Mouse (Mus musculus) gastrocnemius, adult 2 months (tissue): Measurements from ENCODE around the gene Olfr215. TPM values are rescaled to one million over a fixed set of nuclear protein-coding genes. Genes with fewer than 3 reads are reported as not detected.
"Not testable (repeated sequence)": the region's sequence is repeated elsewhere in the genome, so short reads cannot be mapped to it uniquely, and the experiment has no call there.

Experiments used
- DNase-seq: peaks from one replicate; pipeline ENCODE4 v3.0.0; 2022
- H3K27ac ChIP-seq: fragments of 200-600 bp; 2 replicates; pipeline ENCODE4 v1.8.1; 2022; ENCODE audit warnings: mild to moderate bottlenecking
- H3K4me3 ChIP-seq: fragments of 200-600 bp; 2 replicates; pipeline ENCODE4 v1.8.1; 2022; ENCODE audit warnings: mild to moderate bottlenecking, moderate library complexity
- CTCF ChIP-seq: fragments of 200-600 bp; IDR thresholded peaks from 2 replicates; pipeline ENCODE4 v1.8.1; 2022; ENCODE audit warnings: antibody characterized with exemption, mild to moderate bottlenecking, moderate library complexity
- intact Hi-C: fragments of 180-260 bp; cut with DNase I; formaldehyde crosslinking; loops from one replicate; pipeline ENCODE4 v1.15.1; 2025
- long read RNA-seq, 2 experiments: library from polyadenylated mRNA; stranded (forward); transcript quantifications; one replicate each; pipeline ENCODE4 v2.0.0; 2021
- total RNA-seq, 2 experiments: library from RNA; stranded (reverse); gene quantifications; 2 replicates each; pipeline ENCODE4 v1.2.3; 2021

The Olfr215 gene
- total RNA-seq: not detected
- long read RNA-seq, experiment 1: 0 reads
- long read RNA-seq, experiment 2: 0 reads

- Histone ChIP-seq H3K27ac (no peak within 1 kb of the TSS), H3K4me3 (no peak within 1 kb of the TSS)
- no peak for DNase-seq
- intact Hi-C loops: no loop called here
- no peak for TF ChIP-seq CTCF
These were observed at the start of gene Olfr215 for GRCm38 (mm10) chr6:116584095-116584494. TSS of gene Olfr215 (minus strand) at chr6:116584195.

GRCm38 (mm10) chr6:116632129-116632528 lies 48.1 kb upstream of the Olfr215 start:
- H3K4me3 ChIP-seq: no peak overlapping the region
- H3K27ac ChIP-seq: no peak overlapping the region
- DNase-seq: peak; percentile 83
- intact Hi-C loops: loop anchor here (5.0 kb wide), 1 partner anchor 1930 kb away; the partner anchor contains the start of gene Ankrd26
- peak; percentile 94 for TF ChIP-seq CTCF

- intact Hi-C loops: loop anchor here (5.0 kb wide), 1 partner anchor 1933 kb away; the partner anchor contains the start of gene Ankrd26
- Histone ChIP-seq H3K27ac (no peak overlapping the region), H3K4me3 (no peak overlapping the region)
- TF ChIP-seq CTCF: no peak
- DNase-seq: no peak
These were observed 45.8 kb upstream of the Olfr215 start for GRCm38 (mm10) chr6:116629766-116630165.

GRCm38 (mm10) chr6:116628539-116629171 lies 44.7 kb upstream of the Olfr215 start, which contains the start of gene Zfp422:
TSS of gene Zfp422 (minus strand) at chr6:116628999.
- intact Hi-C loops: no loop called here

GRCm38 (mm10) chr6:116628095-116628494 lies 44.1 kb upstream of the Olfr215 start:
- Histone ChIP-seq H3K4me3 (peak overlapping the region; percentile 93), H3K27ac (peak overlapping the region; percentile 88)
- DNase-seq: no peak
- no peak for TF ChIP-seq CTCF
- intact Hi-C loops: no loop called here

More at GRCm38 (mm10) chr6:116628539-116629171, 44.7 kb upstream of the Olfr215 start, which contains the start of gene Zfp422:
- Histone ChIP-seq H3K4me3 (peak within 1 kb of the TSS; percentile 93), H3K27ac (peak within 1 kb of the TSS; percentile 88)
- peak; percentile 77 for DNase-seq
- TF ChIP-seq CTCF: no peak

- H3K4me3 ChIP-seq, DNase-seq, H3K27ac ChIP-seq, intact Hi-C loops: not testable (repeated sequence)
These were observed 42.4 kb upstream of the Olfr215 start for GRCm38 (mm10) chr6:116626417-116626816.

GRCm38 (mm10) chr6:116621318-116622023 lies 37.5 kb upstream of the Olfr215 start:
- no peak for TF ChIP-seq CTCF
- intact Hi-C loops: no loop called here
- DNase-seq: no peak
- H3K27ac ChIP-seq: no peak overlapping the region; the same call in 1 of the 2 replicates
- H3K4me3 ChIP-seq: no peak overlapping the region

GRCm38 (mm10) chr6:116618073-116618472 lies 34.1 kb upstream of the Olfr215 start:
- TF ChIP-seq CTCF: peak; percentile 25; the same call in 1 of the 2 replicates
- intact Hi-C loops: no loop called here
- DNase-seq: no peak
- Histone ChIP-seq H3K4me3 (no peak overlapping the region), H3K27ac (no peak overlapping the region)

- intact Hi-C loops: no loop called here
- no peak for DNase-seq
- Histone ChIP-seq H3K4me3 (no peak overlapping the region), H3K27ac (no peak overlapping the region)
- TF ChIP-seq CTCF: no peak
These were observed 31.7 kb upstream of the Olfr215 start for GRCm38 (mm10) chr6:116615719-116616118.

- intact Hi-C loops: no loop called here
- TF ChIP-seq CTCF: no peak; the same call in 1 of the 2 replicates
- no peak for DNase-seq
These were observed 23.2 kb upstream of the Olfr215 start for GRCm38 (mm10) chr6:116607230-116607629.

GRCm38 (mm10) chr6:116600969-116601368 lies 17.0 kb upstream of the Olfr215 start:
- H3K4me3 ChIP-seq, DNase-seq, H3K27ac ChIP-seq, intact Hi-C loops: not testable (repeated sequence)

More at GRCm38 (mm10) chr6:116607230-116607629, 23.2 kb upstream of the Olfr215 start:
- no peak overlapping the region for H3K4me3 ChIP-seq
- H3K27ac ChIP-seq: no peak overlapping the region

- TF ChIP-seq CTCF: peak; percentile 53
- Histone ChIP-seq H3K27ac (no peak overlapping the region), H3K4me3 (no peak overlapping the region)
- intact Hi-C loops: no loop called here
- DNase-seq: no peak
These were observed 14.2 kb downstream of the Olfr215 start for GRCm38 (mm10) chr6:116569834-116570233.

- TF ChIP-seq CTCF: no peak
- H3K4me3 ChIP-seq: no peak overlapping the region
- H3K27ac ChIP-seq: no peak overlapping the region
- intact Hi-C loops: no loop called here
- no peak for DNase-seq
These were observed 29.0 kb downstream of the Olfr215 start for GRCm38 (mm10) chr6:116554952-116555351.
